Mouse (Mus musculus) CH12.LX (cell line): ENCODE measurements around the gene Filip1l.

Experiments
- CHD2 ChIP-seq: IDR thresholded peaks from 2 replicates; pipeline ENCODE4 v1.6.1; 2011; ENCODE audit warnings: low read length, improper control_type of control experiment
- CTCF ChIP-seq, 2 experiments: IDR thresholded peaks in 1 of 2; conservative IDR thresholded peaks in 1 of 2; 2 replicates each; pipeline ENCODE4 v1.5.1; 2011 to 2012; ENCODE audit warnings: low read depth in 2 of 2, low read length in 2 of 2, improper control_type of control experiment in 1 of 2, inconsistent platforms in 1 of 2, mild to moderate bottlenecking in 1 of 2, moderate library complexity in 1 of 2
- E2F4 ChIP-seq: IDR thresholded peaks from 2 replicates; pipeline ENCODE4 v1.6.1; 2011; ENCODE audit warnings: low read depth, low read length, improper control_type of control experiment; ENCODE audit not compliant: insufficient replicate concordance
- ETS1 ChIP-seq: conservative IDR thresholded peaks from 2 replicates; pipeline ENCODE4 v1.6.1; 2012; ENCODE audit warnings: low read depth, mild to moderate bottlenecking, inconsistent platforms, low read length, improper control_type of control experiment, moderate library complexity
- JUND ChIP-seq: conservative IDR thresholded peaks from 2 replicates; pipeline ENCODE4 v1.6.1; 2011; ENCODE audit warnings: low read depth, low read length, improper control_type of control experiment
- KAT2A ChIP-seq: IDR thresholded peaks from 2 replicates; pipeline ENCODE4 v1.6.1; 2012; ENCODE audit warnings: low read length, improper control_type of control experiment, inconsistent platforms; ENCODE audit not compliant: insufficient replicate concordance
- MXI1 ChIP-seq: IDR thresholded peaks from 2 replicates; pipeline ENCODE4 v1.6.1; 2011; ENCODE audit warnings: mild to moderate bottlenecking, low read depth, low read length, improper control_type of control experiment
- MYC ChIP-seq: IDR thresholded peaks from 2 replicates; pipeline ENCODE4 v1.6.1; 2011; ENCODE audit warnings: low read depth, mild to moderate bottlenecking, improper control_type of control experiment, low read length
- POLR2A ChIP-seq: IDR thresholded peaks from 2 replicates; pipeline ENCODE4 v1.6.1; 2011; ENCODE audit warnings: low read depth, mild to moderate bottlenecking, improper control_type of control experiment, low read length
- POLR2AphosphoS2 ChIP-seq: IDR thresholded peaks from 2 replicates; pipeline ENCODE4 v1.6.1; 2011; ENCODE audit warnings: low read depth, low read length, improper control_type of control experiment
- RCOR1 ChIP-seq: conservative IDR thresholded peaks from 2 replicates; pipeline ENCODE4 v1.6.1; 2012; ENCODE audit warnings: low read depth, mild to moderate bottlenecking, inconsistent platforms, low read length, improper control_type of control experiment
- SMC3 ChIP-seq: IDR thresholded peaks from 2 replicates; pipeline ENCODE4 v1.6.1; 2011; ENCODE audit warnings: low read depth, low read length, improper control_type of control experiment
- USF1 ChIP-seq: IDR thresholded peaks from 2 replicates; pipeline ENCODE4 v1.6.1; 2014; ENCODE audit warnings: low read depth, mild to moderate bottlenecking, inconsistent platforms, low read length, improper control_type of control experiment

- TF ChIP-seq SMC3: no peak
- no peak for TF ChIP-seq RCOR1
- no peak for TF ChIP-seq CTCF (conservative IDR thresholded peaks at IDR 0.05 in 1 of 2, IDR thresholded peaks at IDR 0.05 in 1 of 2; ENCODE audit: low read depth in 2 of 2, low read length in 2 of 2)
- TF ChIP-seq E2F4: no peak
- no peak for TF ChIP-seq MYC
- no peak for TF ChIP-seq KAT2A
- TF ChIP-seq CHD2: no peak
- TF ChIP-seq POLR2A: no peak
- TF ChIP-seq MXI1: no peak
- no peak for TF ChIP-seq POLR2AphosphoS2
- no peak for TF ChIP-seq JUND
- no peak for TF ChIP-seq USF1
- no peak for TF ChIP-seq ETS1
Observed at GRCm38 (mm10) chr16:57485265-57485664, 132.4 kb downstream of the Filip1l start.
